Mouse (Mus musculus) neural tube, embryonic 15.5 days (tissue): ENCODE measurements around the gene Osbpl11. TPM values are rescaled to one million over a fixed set of nuclear protein-coding genes. Genes with fewer than 3 reads are reported as not detected.
"Not testable (repeated sequence)": the region's sequence is repeated elsewhere in the genome, so short reads cannot be mapped to it uniquely, and the experiment has no call there.

Experiments used
- ATAC-seq: fragments of 200-750 bp; cut with Nextera tagmentation; 2 replicates; pipeline ENCODE4 v1.8.0; 2017; ENCODE audit warnings: mild to moderate bottlenecking, moderate TSS enrichment, moderate library complexity; ENCODE audit not compliant: low FRiP score
- H3K27ac ChIP-seq: fragments of 300-500 bp; sonication (generic); replicated peaks from 2 replicates; pipeline ENCODE4 v1.5.1; 2015; ENCODE audit warnings: mild to moderate bottlenecking, inconsistent platforms
- H3K27me3 ChIP-seq: fragments of 300-500 bp; sonication (generic); replicated peaks from 2 replicates; pipeline ENCODE4 v1.6.1; 2015; ENCODE audit warnings: inconsistent platforms
- H3K36me3 ChIP-seq: fragments of 300-500 bp; sonication (generic); 2 replicates; pipeline ENCODE4 v1.6.1; 2015; ENCODE audit warnings: inconsistent platforms
- H3K4me1 ChIP-seq: fragments of 300-500 bp; sonication (generic); 2 replicates; pipeline ENCODE4 v1.6.1; 2015; ENCODE audit warnings: inconsistent platforms
- H3K4me2 ChIP-seq: fragments of 300-500 bp; sonication (generic); 2 replicates; pipeline ENCODE4 v1.6.1; 2015; ENCODE audit warnings: inconsistent platforms, mild to moderate bottlenecking, moderate library complexity
- H3K4me3 ChIP-seq: fragments of 300-500 bp; sonication (generic); replicated peaks from 2 replicates; pipeline ENCODE4 v1.5.1; 2015; ENCODE audit warnings: mild to moderate bottlenecking, inconsistent platforms
- H3K9ac ChIP-seq: fragments of 300-500 bp; sonication (generic); replicated peaks from 2 replicates; pipeline ENCODE4 v1.6.1; 2015; ENCODE audit warnings: mild to moderate bottlenecking, inconsistent platforms
- H3K9me3 ChIP-seq: fragments of 300-500 bp; sonication (generic); replicated peaks from 2 replicates; pipeline ENCODE4 v1.6.1; 2016; ENCODE audit warnings: inconsistent platforms
- WGBS: fragments of 180-500 bp; shearing (Covaris S2); methylation state at CpG from one replicate; pipeline ENCODE4 v1.1.7; 2015; ENCODE audit warnings: mixed read lengths; 5-methylcytosine and 5-hydroxymethylcytosine counted together
- polyA plus RNA-seq: library from polyadenylated mRNA; unstranded; fragments of >200 nt; fragmentation: Nextera tagmentation; extraction: Ambion mirVana; gene quantifications from 2 replicates; pipeline ENCODE4 v1.2.1, GENCODE M21; 2015

The Osbpl11 gene
- polyA plus RNA-seq, 1 experiment from 2014 or later, result 16.2 TPM

GRCm38 (mm10) chr16:33179222-33179621, 5.6 kb upstream of the Osbpl11 start:
- not testable (repeated sequence) for H3K27me3 ChIP-seq, ATAC-seq, H3K9ac ChIP-seq, H3K36me3 ChIP-seq, H3K9me3 ChIP-seq, H3K4me3 ChIP-seq, H3K4me1 ChIP-seq
- 87% methylated on average over 10 of the region's 10 CpGs for WGBS
- H3K4me2 ChIP-seq, result peak overlapping the region; percentile 39; the same call in 1 of the 2 replicates
- peak overlapping the region; percentile 63 for H3K27ac ChIP-seq

DNA sequence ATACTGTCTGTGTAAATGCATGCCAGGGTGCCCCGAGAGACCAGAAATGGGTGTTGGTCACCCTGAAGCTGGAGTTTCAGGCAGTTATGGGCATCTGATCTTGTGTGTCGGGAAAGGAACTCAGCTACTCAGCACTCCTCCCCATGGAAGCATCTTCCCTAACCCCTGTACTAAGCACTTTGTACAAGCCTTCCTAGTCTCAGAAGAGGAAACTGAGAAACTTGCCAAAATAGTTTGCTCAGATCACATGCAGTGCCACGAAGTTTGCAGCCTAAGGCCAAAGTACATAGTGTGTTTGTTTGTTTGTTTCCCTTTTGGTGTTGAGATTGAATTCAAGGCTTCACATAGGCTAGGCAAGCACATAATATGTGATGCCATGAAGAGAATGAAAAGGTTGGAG, 5.0 kb upstream of the Osbpl11 start:
- Histone ChIP-seq H3K27ac (no peak overlapping the region), H3K9me3 (no peaks in the 10 kb centered on the region), H3K9ac (no peak overlapping the region), H3K4me1 (peaks cover 10% of the 10 kb centered on the region), H3K4me2 (no peak overlapping the region), H3K4me3 (no peak overlapping the region), H3K36me3 (no peaks in the 10 kb centered on the region), H3K27me3 (no peaks in the 10 kb centered on the region)
- WGBS, result 77% methylated on average over 3 of the region's 3 CpGs
- no peak for ATAC-seq

DNA sequence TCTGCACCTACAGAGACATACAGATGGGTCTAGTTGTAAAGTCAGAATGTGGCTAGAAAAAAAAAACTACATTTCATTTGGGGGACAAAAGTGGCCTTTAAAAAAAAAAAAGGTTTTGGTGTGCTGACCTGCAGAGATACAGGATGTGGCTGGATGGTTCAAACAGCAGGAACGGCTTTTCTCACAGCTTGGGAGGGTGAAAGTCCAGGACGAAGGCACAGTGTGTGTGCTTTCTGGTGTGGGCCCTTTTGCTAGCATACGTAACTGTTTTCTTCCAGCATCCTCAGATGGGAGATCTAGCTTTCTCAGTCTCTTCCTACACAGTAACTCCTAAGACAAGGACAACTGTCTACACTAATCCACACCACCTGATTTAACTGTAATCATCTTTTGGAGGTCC, 4.1 kb upstream of the Osbpl11 start:
- no peak for ATAC-seq
- no peaks in the 10 kb centered on the region for H3K9me3 ChIP-seq
- peaks cover 13% of the 10 kb centered on the region for H3K4me1 ChIP-seq
- no peak overlapping the region for H3K9ac ChIP-seq
- no peaks in the 10 kb centered on the region for H3K36me3 ChIP-seq
- WGBS, result 77% methylated on average over 3 of the region's 3 CpGs
- H3K4me2 ChIP-seq, result no peak overlapping the region
- no peak overlapping the region for H3K4me3 ChIP-seq
- no peaks in the 10 kb centered on the region for H3K27me3 ChIP-seq
- H3K27ac ChIP-seq, result no peak overlapping the region

- Histone ChIP-seq H3K27ac (peak overlapping the region; percentile 90), H3K9ac (peak overlapping the region; percentile 92), H3K9me3 (no peaks in the 10 kb centered on the region), H3K27me3 (no peaks in the 10 kb centered on the region), H3K36me3 (no peaks in the 10 kb centered on the region), H3K4me3 (peak overlapping the region; percentile 97), H3K4me1 (peaks cover 41% of the 10 kb centered on the region), H3K4me2 (peak overlapping the region; percentile 99)
- peak; percentile 79 for ATAC-seq
- WGBS, result under 1% methylated on average over 52 of the region's 59 CpGs
These were observed 583 bp downstream of the Osbpl11 start for GRCm38 (mm10) chr16:33185261-33186046.

- Histone ChIP-seq H3K27me3 (no peaks in the 10 kb centered on the region), H3K9me3 (no peaks in the 10 kb centered on the region), H3K36me3 (no peaks in the 10 kb centered on the region), H3K4me3 (peak overlapping the region; percentile 97), H3K4me1 (peaks cover 43% of the 10 kb centered on the region), H3K27ac (peak overlapping the region; percentile 90; the same call in 1 of the 2 replicates), H3K9ac (peak overlapping the region; percentile 92), H3K4me2 (peak overlapping the region; percentile 99)
- ATAC-seq, result no peak
- 24% methylated on average over 4 of the region's 4 CpGs for WGBS
These were observed 1.3 kb downstream of the Osbpl11 start for GRCm38 (mm10) chr16:33186134-33186533.

DNA sequence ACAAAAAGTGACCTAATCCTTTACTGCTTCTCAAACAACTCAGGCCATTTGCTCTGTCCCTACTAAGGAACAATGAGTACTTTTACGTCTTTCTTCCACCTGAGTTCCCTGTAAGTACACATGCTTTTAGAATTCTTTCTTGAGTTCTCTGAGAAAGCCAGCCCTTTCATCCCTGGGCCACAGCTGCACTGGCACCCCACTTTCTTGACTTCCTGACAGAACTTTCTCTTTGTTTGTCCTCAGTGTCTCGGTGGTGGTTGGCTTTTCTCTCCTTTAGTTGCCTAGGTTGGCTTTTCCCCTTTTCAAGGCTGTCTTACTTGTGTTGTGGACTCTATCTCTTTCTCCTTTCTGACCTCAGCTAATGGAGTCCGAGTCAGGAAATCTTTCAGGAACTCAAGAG, 3.2 kb downstream of the Osbpl11 start:
- no peak overlapping the region for H3K9ac ChIP-seq
- WGBS, result 32% methylated on average over 3 of the region's 3 CpGs

DNA sequence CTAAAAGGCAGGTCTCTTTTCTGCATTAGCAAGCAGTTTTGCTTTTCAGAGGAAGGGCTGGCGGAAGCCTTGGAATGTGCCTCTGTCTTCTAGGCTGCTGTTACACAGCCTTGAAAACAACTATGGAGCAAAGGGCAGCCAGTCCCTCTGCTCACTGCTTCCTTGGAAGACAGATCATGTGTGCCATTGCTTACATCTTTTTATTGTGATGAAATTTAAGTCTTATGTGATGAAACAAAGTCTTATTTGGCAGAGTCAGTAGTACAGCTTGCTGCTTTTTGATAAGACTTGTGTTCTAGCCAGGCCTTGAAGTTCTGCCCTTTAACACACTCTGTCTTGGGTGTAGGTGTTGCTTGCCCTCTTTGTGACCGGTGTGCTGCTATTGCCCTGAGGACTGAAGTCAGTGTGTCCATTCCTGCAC, 6.8 kb downstream of the Osbpl11 start:
- Histone ChIP-seq H3K4me3 (no peak overlapping the region), H3K4me1 (peaks cover 40% of the 10 kb centered on the region), H3K36me3 (peaks cover 10% of the 10 kb centered on the region; the same call in 1 of the 2 replicates), H3K4me2 (no peak overlapping the region), H3K9me3 (no peaks in the 10 kb centered on the region), H3K9ac (no peak overlapping the region), H3K27me3 (no peaks in the 10 kb centered on the region), H3K27ac (no peak overlapping the region)
- ATAC-seq, result no peak
- 94% methylated on average over 2 of the region's 2 CpGs for WGBS

More for the DNA sequence above, 3.2 kb downstream of the Osbpl11 start:
- ATAC-seq, result no peak
- Histone ChIP-seq H3K36me3 (0 out of 2 replicates have a peak, but pooled peaks cover 3% of the 10 kb centered on the region), H3K27ac (no peak overlapping the region), H3K4me2 (no peak overlapping the region), H3K4me1 (peaks cover 53% of the 10 kb centered on the region), H3K9me3 (no peaks in the 10 kb centered on the region), H3K4me3 (no peak overlapping the region), H3K27me3 (no peaks in the 10 kb centered on the region)

DNA sequence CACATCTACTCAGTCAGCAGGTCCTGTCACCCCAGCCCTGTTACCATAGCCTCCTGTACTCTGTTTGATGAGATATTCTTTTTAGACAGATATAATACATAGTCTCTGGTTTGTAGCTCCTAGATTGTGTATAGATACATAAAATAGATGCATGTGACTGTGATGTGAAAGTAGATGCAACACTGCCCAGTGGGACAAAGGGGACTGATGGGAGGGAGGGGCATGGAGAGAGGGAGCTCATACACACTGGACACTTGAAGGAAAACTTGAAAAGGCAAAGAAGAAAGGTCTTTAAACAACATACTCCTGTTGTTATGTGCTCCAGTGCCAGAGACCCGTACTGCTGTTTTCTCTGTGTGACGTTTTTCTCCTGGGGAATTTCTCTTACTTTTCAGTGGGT, 7.4 kb downstream of the Osbpl11 start:
- H3K4me3 ChIP-seq, result no peak overlapping the region
- no peak overlapping the region for H3K9ac ChIP-seq
- no peaks in the 10 kb centered on the region for H3K27me3 ChIP-seq
- no peaks in the 10 kb centered on the region for H3K9me3 ChIP-seq
- H3K4me1 ChIP-seq, result peaks cover 35% of the 10 kb centered on the region
- no peak overlapping the region for H3K4me2 ChIP-seq
- H3K36me3 ChIP-seq, result peaks cover 10% of the 10 kb centered on the region; the same call in 1 of the 2 replicates
- ATAC-seq, result no peak
- WGBS, result 83% methylated on average over 2 of the region's 2 CpGs
- no peak overlapping the region for H3K27ac ChIP-seq

GRCm38 (mm10) chr16:33193649-33194048, 8.8 kb downstream of the Osbpl11 start:
- H3K27me3 ChIP-seq, result no peaks in the 10 kb centered on the region
- no peak overlapping the region for H3K27ac ChIP-seq
- H3K9ac ChIP-seq, result no peak overlapping the region
- peaks cover 12% of the 10 kb centered on the region; the same call in 1 of the 2 replicates for H3K36me3 ChIP-seq
- 55% methylated on average over 2 of the region's 2 CpGs for whole genome bisulfite sequencing
- peaks cover 24% of the 10 kb centered on the region; the same call in 1 of the 2 replicates for H3K4me1 ChIP-seq
- ATAC-seq, result no peak
- H3K4me2 ChIP-seq, result no peak overlapping the region
- no peaks in the 10 kb centered on the region for H3K9me3 ChIP-seq
- H3K4me3 ChIP-seq, result no peak overlapping the region

GRCm38 (mm10) chr16:33195686-33196313, 10.9 kb downstream of the Osbpl11 start:
- H3K4me2 ChIP-seq, result no peak overlapping the region
- WGBS, result 60% methylated on average over 4 of the region's 5 CpGs
- H3K27ac ChIP-seq, result no peak overlapping the region
- no peak for ATAC-seq
- no peaks in the 10 kb centered on the region for H3K27me3 ChIP-seq
- no peak overlapping the region for H3K9ac ChIP-seq
- H3K36me3 ChIP-seq, result peaks cover 18% of the 10 kb centered on the region
- H3K4me1 ChIP-seq, result peaks cover 10% of the 10 kb centered on the region; the same call in 1 of the 2 replicates
- H3K4me3 ChIP-seq, result no peak overlapping the region
- no peaks in the 10 kb centered on the region for H3K9me3 ChIP-seq

DNA sequence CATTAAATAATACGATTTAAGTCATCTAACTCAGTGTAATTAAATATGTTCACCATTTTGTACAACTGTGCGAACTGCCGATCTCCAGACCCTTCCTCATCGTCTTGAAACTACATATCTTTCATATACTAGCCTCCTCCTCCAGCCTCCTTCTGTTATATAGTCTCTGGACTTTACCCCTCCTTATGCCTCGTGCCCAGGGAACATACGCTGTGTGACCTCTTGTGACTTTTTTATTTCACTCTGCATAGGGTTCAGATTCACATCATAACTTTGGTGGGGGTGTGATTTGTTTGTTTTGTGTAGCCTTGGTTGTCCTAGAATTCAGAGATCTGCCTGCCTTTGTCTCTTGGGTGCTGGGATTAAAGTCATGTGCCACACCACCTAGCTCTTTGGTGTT, 11.7 kb downstream of the Osbpl11 start:
- peaks cover 23% of the 10 kb centered on the region for H3K36me3 ChIP-seq
- WGBS, result 92% methylated on average over 6 of the region's 6 CpGs
- H3K27ac ChIP-seq, result no peak overlapping the region
- no peak overlapping the region for H3K4me2 ChIP-seq
- no peak for ATAC-seq
- no peaks in the 10 kb centered on the region for H3K9me3 ChIP-seq
- H3K4me3 ChIP-seq, result no peak overlapping the region
- no peak overlapping the region for H3K9ac ChIP-seq
- H3K27me3 ChIP-seq, result no peaks in the 10 kb centered on the region
- H3K4me1 ChIP-seq, result peaks cover 6% of the 10 kb centered on the region; the same call in 1 of the 2 replicates

GRCm38 (mm10) chr16:33200589-33200988, 15.7 kb downstream of the Osbpl11 start:
- ATAC-seq, result no peak
- 91% methylated on average over 8 of the region's 8 CpGs for WGBS
- Histone ChIP-seq H3K27me3 (no peaks in the 10 kb centered on the region), H3K9me3 (no peaks in the 10 kb centered on the region), H3K27ac (no peak overlapping the region), H3K4me2 (no peak overlapping the region), H3K4me3 (no peak overlapping the region), H3K36me3 (peaks cover 24% of the 10 kb centered on the region), H3K4me1 (no peaks in the 10 kb centered on the region), H3K9ac (no peak overlapping the region)
